Mouse (Mus musculus) layer of hippocampus, adult 9-10 months (tissue): ENCODE results near the gene Ppp2r3c.
A peak's percentile ranks its signal among the peaks of the same experiment; 100 is the strongest.
"Not testable (repeated sequence)": the region's sequence is repeated elsewhere in the genome, so short reads cannot be mapped to it uniquely, and the experiment has no call there.

Experiments used
- DNase-seq: peaks from one replicate; pipeline ENCODE4 v3.0.0; 2022; ENCODE audit warnings: low spot score

The Ppp2r3c gene

DNA sequence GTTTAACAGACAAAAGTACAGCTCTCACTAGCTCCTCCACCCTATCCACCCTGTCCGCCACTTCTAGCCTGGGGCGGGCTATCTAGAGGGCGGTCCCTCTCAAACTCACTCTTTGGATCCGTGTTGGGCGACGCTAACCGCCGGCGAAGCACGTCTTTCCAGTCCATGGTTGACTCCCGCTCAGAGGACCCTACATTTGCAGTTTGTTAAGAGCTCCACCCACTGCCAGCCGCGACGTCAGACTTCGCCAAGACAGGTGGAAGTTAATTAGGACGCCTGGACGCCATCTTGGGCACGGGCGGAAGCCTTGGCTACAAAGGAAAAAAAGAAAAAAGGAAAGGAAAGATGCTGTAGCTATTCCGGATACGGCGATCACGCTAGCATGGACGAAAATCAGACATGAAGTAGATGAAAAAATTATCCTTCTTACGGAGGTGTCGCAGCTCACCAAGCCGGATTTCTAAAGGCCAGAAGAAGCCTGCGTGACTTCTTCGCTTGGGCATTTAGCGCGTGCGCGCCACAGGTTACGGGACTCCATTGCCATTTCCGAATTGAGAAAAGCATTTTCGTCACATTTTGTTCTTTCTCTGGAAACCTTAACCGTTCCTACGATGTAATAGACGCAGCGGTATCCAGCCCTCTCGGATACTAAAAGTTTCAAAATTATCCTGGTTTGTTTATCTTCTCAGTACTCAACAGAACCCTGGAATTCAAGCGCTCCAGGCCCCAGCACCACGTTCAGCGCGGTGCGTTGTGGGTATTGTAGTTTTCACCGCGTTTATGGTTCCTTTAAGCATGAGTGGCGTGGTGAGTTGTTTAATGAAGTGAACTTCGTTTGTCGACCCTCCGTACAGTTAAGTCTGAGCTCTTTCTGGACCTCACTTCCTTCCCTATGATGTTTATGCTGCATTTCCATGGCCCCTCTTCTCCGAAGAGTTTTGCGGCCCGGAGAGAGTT lies at the start of gene Ppp2r3c:
Gene Ppp2r3c (minus strand): TSS at position 514 of the 957 bp plus-strand sequence.
- peak; percentile 82 for DNase-seq

DNA sequence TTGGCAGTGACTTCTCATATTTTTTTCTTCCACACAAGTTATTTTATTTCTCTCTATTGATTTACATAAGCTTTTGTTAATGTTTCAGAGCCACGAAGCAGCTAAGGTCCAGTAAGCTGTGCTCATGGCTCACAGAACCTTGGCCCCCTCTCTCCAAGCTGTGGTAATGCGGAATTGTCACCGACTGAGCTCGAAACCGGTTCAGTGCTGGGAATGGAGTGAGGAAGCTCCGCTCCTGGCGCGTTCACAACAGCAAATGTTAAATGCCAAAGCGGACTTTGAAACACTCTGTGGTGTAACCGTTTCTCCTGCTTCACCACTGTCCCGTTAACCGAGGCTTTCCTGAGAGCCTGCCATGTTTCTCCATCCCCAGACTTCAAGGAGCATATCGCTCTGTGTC lies 41.8 kb upstream of the Ppp2r3c start:
- DNase-seq: no peak

DNA sequence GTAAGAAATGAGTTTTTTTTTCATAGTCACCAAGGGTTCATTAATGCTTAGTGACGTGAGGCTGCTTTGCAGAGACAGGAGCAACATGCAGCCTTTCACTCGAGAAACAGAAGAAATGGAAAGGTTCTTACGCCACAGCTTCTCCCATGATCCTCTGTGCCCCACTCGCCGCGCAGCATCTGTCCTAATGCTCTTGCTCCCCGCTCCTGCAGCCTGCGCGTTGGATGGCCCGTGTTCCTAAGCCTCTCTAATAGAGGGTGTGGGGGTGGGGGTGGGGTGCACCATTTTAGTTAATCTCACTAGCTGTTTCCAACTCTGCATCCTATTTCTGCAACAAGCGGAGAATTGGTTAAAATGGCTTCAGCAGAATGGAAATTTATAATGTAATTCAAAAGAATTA lies 41.2 kb upstream of the Ppp2r3c start:
- DNase-seq: no peak

DNA sequence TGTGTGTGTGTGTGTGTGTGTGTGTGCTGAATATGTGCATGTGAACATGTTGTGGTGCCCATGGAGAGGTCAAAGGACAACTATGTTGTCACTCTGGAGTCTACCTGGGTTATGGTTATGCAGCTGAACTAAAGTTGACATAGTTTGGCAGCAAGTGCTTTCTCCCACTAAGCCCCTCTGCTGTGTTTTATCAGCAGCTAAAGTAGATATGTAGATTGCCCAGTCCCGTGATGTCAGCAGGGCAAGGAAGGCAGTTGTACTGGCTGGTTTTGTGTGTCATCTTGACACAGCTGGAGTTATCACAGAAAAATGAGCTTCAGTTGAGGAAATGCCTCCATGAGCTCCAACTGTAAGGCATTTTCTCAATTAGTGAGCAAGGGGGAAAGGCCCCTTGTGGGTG lies 40.2 kb upstream of the Ppp2r3c start:
- not testable (repeated sequence) for DNase-seq

GRCm38 (mm10) chr12:55338490-55338889 lies 35.7 kb upstream of the Ppp2r3c start:
- not testable (repeated sequence) for DNase-seq

GRCm38 (mm10) chr12:55333662-55334061 lies 30.9 kb upstream of the Ppp2r3c start:
- DNase-seq: no peak

DNA sequence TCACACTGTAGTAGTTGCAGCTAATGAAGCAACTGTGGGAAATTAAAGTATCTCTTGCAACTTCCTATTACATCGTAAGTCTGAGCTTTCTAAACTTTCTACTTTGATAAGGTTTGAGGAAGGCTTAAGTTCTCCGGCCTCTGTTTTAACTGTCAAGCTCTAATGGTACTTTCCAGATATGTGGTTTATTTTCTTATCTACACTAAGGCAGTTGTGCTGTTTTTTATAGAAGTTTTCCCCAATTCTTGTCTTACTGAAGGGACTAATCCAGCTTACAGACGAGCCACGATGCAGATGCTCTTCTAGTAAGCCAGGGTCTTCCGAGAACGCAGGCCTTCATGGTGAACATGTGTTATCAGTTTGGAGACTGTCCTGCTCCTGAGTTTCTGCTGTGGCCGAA lies 26.6 kb upstream of the Ppp2r3c start:
- no peak for DNase-seq

GRCm38 (mm10) chr12:55328784-55329183 lies 26.0 kb upstream of the Ppp2r3c start:
- DNase-seq: no peak

GRCm38 (mm10) chr12:55325702-55326101 lies 22.9 kb upstream of the Ppp2r3c start:
- no peak for DNase-seq

DNA sequence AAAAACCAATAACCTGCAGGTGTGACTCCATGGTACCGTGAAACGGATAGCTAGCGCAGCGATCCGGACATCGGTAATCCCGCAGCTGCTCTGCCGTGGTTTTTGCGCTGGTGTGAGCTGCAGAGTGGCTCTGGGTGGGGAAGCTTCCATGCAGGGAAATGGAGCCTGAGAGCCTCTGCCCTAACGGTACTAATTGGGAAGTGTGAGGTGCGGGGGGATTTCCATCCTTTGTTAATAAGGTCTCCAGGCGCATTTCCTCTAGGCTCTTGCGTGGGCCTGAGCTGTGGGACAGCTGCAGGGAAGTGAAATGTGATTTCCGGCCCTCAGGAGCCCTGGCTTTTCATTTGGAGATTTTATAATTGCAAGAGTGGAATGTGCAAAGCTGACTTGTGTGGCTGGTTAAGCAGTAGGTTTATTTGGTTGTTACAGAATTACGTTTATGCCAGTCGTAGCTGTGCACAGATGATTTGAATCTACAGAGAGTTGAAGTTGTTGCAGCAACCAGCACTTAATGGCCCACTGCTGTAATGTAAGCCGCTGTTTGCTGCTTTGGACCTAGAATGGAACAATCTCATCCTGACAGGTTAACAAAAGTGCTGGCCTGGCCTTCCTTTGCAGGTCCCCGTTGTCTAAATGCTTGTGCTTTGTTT lies 19.0 kb upstream of the Ppp2r3c start:
- no peak for DNase-seq

- DNase-seq: peak; percentile 82
Measured at GRCm38 (mm10) chr12:55315192-55315591, 12.4 kb upstream of the Ppp2r3c start.

GRCm38 (mm10) chr12:55313901-55314300 lies 11.1 kb upstream of the Ppp2r3c start:
- DNase-seq: no peak

DNA sequence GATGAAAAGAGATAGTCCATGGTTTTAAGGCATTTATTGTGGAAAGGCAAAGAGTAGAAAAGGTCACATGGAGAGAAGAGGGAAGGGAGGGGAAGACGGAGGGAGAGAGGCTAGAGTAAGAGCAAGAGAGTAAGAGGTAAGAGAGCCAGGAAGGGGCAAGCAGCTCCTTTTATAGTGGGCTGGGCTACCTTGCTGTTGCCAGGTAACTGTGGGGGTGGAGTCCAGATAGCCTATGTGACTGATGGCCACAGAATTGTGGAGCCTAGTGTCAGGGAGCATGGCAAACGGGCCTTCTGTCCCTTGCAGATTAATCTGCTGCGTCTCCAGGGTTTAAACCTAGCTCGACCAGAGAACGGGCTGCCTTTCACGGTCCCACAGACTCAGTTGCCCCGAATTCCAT lies 9.0 kb upstream of the Ppp2r3c start:
- no peak for DNase-seq

- no peak for DNase-seq
Measured at GRCm38 (mm10) chr12:55309501-55309900, 6.7 kb upstream of the Ppp2r3c start.

DNA sequence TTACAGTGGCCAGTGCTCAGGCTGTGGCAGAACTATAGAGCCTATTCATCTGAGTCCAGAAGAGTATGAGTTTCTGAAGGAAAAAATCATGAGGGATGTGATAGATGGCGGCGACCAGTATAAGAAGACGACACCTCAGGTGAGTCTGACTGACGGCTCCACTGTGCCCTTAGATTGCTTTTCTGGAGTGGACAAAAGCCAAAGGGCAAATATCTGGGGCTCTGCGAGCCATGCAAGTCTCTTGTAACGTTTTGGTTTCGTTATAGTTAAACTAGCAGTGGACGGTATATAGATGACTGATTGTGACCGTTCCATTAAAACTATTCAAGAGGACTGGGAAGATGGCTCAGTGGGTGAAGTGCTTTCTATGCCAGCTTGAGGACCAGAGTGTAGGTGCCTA lies 5.9 kb upstream of the Ppp2r3c start:
- no peak for DNase-seq

DNA sequence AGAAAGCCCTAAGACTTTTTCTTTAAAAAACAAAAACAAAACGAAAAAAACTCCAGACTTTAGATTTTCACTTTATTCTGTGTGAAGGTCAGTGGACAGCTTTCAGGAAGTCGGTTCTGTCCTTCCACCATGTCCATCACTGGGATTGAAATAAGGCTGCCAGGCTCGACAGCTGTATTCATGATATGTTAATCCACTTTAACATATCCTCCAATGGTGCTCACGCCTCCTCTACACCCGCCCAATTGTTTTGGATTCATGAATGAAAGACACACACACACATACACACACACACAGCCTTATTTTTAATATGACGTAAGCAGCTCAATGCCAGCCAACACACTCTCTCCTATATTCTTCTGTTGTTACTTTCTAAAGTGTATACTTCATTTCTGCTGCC lies 4.8 kb upstream of the Ppp2r3c start:
- no peak for DNase-seq

- DNase-seq: no peak
Measured at GRCm38 (mm10) chr12:55306371-55306770, 3.6 kb upstream of the Ppp2r3c start.

GRCm38 (mm10) chr12:55301472-55302300 lies 1.1 kb downstream of the Ppp2r3c start:
- DNase-seq: no peak

- DNase-seq: no peak
Measured at GRCm38 (mm10) chr12:55300820-55301351, 1.9 kb downstream of the Ppp2r3c start.

DNA sequence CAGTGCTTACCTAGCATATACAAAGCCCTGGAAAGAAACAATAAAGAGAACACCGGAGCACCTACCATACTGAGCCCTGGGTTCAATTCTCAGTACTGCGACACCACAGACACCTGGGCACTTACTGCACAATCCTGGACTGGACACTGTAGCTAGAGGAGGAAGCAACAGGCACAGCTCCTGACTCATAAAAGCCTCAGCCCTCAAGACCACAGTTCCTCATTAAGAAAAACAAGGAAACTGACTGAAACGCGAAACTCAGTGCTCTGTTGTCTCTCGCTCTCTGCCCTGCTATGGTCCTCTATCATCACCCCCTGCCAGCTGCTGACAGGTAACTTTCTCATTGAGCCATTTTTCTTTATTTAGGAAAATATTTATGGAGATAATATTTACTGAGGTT lies 3.5 kb downstream of the Ppp2r3c start, which contains the start of gene 1110008L16Rik:
Gene 1110008L16Rik (plus strand): TSS at position 242 of the 400 bp plus-strand sequence.
- DNase-seq: no peak

- DNase-seq: no peak
Measured at GRCm38 (mm10) chr12:55298112-55298511, 4.7 kb downstream of the Ppp2r3c start.

- DNase-seq: not testable (repeated sequence)
Measured at GRCm38 (mm10) chr12:55277583-55277982, 25.2 kb downstream of the Ppp2r3c start.
